Mouse (Mus musculus) kidney, postnatal 0 days (tissue): ENCODE data around the gene Tex2. TPM values are rescaled to one million over a fixed set of nuclear protein-coding genes. Genes with fewer than 3 reads are reported as not detected.

Source experiments
- ATAC-seq: fragments of 200-750 bp; cut with Nextera tagmentation; replicated peaks from 2 replicates; pipeline ENCODE4 v1.8.0; 2017; ENCODE audit warnings: low read depth, moderate number of reproducible peaks, moderate TSS enrichment, moderate library complexity; ENCODE audit not compliant: low FRiP score
- DNase-seq: peaks from one replicate; pipeline ENCODE4 v3.0.0-alpha.2; 2016; ENCODE audit warnings: low spot score
- H3K27ac ChIP-seq: fragments of 300-500 bp; sonication (generic); 2 replicates; pipeline ENCODE4 v1.5.1; 2014; ENCODE audit warnings: mild to moderate bottlenecking
- H3K27me3 ChIP-seq: fragments of 300-500 bp; sonication (generic); 2 replicates; pipeline ENCODE4 v1.6.1; 2014; ENCODE audit warnings: low read length, mixed read lengths; ENCODE audit not compliant: insufficient read depth
- H3K36me3 ChIP-seq: fragments of 300-500 bp; sonication (generic); 2 replicates; pipeline ENCODE4 v1.6.1; 2014; ENCODE audit warnings: low read length, mixed read lengths; ENCODE audit not compliant: insufficient read depth
- H3K4me1 ChIP-seq: fragments of 300-500 bp; sonication (generic); replicated peaks from 2 replicates; pipeline ENCODE4 v1.6.1; 2014; ENCODE audit warnings: antibody characterized with exemption, low read length, mixed read lengths; ENCODE audit not compliant: insufficient read depth
- H3K4me2 ChIP-seq: fragments of 300-500 bp; sonication (generic); 2 replicates; pipeline ENCODE4 v1.6.1; 2014; ENCODE audit warnings: mild to moderate bottlenecking, low read length, moderate library complexity, mixed read lengths
- H3K4me3 ChIP-seq: fragments of 300-500 bp; sonication (generic); replicated peaks from 2 replicates; pipeline ENCODE4 v1.5.1; 2014; ENCODE audit warnings: low read depth, low read length
- H3K9ac ChIP-seq: fragments of 300-500 bp; sonication (generic); 2 replicates; pipeline ENCODE4 v1.6.1; 2014; ENCODE audit warnings: low read depth, low read length
- H3K9me3 ChIP-seq: fragments of 300-500 bp; sonication (generic); replicated peaks from 2 replicates; pipeline ENCODE4 v1.6.1; 2016; ENCODE audit warnings: low read length, inconsistent platforms, mixed read lengths
- CTCF ChIP-seq: IDR thresholded peaks from 2 replicates; pipeline ENCODE4 v1.5.1; 2016; ENCODE audit warnings: antibody characterized with exemption, low read depth, mild to moderate bottlenecking, moderate library complexity
- WGBS: fragments of 180-500 bp; shearing (Covaris S2); extraction: QIAGEN DNeasy Blood & Tissue Kit; methylation state at CpG from one replicate; pipeline ENCODE4 v1.1.7; 2014; 5-methylcytosine and 5-hydroxymethylcytosine counted together
- polyA plus RNA-seq: library from polyadenylated mRNA; unstranded; fragments of >200 nt; fragmentation: Nextera tagmentation; extraction: Ambion mirVana; gene quantifications from 2 replicates; pipeline ENCODE4 v1.2.1, GENCODE M21; 2015

Tex2 gene
- polyA plus RNA-seq, 1 experiment from 2014 or later, result 8.4 TPM

DNA sequence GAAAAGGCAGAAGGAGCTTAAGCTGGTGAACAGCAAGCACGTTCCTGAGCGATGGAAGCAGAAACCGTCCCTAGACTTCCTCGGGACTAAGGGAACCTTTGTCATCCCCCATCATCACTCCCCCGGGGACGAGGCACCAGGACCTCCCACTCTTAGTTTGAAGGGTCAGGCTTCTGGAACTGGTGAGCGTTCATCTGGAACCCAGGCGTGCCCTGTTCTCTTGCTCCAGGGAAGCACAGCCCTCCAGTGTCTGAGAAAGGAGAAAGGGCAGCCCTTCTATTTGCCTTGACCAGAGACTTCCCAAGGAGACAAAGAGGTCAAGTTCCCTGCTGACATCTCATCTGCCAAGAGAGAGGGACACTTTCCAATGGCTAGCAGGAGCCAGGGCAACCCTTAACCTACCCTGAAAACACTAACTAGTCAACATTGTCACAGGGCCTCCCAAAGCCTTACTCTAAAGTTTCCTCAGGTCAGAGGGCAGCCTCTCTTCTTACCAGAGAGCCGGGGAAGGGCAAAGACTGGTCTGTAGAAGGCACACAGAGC lies 80.9 kb downstream of the Tex2 start:
- no peak overlapping the region for H3K27ac ChIP-seq
- ATAC-seq (peak; percentile 43; the same call in 1 of the 2 replicates), DNase-seq (peak; percentile 58)
- no peak overlapping the region for H3K4me2 ChIP-seq
- WGBS, result 39% methylated on average over 9 of the region's 9 CpGs
- H3K36me3 ChIP-seq, result 0 out of 2 replicates have a peak, but pooled peaks cover 5% of the 10 kb centered on the region
- H3K27me3 ChIP-seq, result no peaks in the 10 kb centered on the region
- no peak overlapping the region for H3K4me3 ChIP-seq
- no peaks in the 10 kb centered on the region for H3K9me3 ChIP-seq
- TF ChIP-seq CTCF, result no peak
- peaks cover 4% of the 10 kb centered on the region; the same call in 1 of the 2 replicates for H3K4me1 ChIP-seq
- H3K9ac ChIP-seq, result no peak overlapping the region

DNA sequence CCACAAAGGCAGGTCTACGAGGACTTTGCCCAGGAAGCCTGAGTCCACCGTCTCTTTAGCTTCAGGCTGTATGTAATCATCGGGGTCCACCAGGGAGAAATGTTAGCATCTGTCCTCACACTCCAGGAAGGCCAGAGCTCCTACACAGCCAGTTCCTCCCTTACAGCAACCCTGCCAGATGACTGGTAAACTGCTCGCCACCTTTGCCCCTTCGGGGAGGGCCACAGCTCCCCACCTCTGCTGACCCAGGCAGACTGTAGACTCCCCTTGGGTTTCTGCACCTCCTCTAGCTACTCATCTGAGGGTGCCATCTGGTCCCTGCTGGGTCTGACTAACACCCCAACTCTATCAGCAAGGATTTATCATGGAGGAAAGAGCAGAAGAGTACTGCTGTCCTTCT lies 83.4 kb downstream of the Tex2 start:
- Histone ChIP-seq H3K27ac (no peak overlapping the region), H3K9me3 (no peaks in the 10 kb centered on the region), H3K9ac (0 out of 2 replicates have a peak overlapping the region, but pooled peaks have one; percentile 4), H3K4me2 (no peak overlapping the region), H3K4me3 (no peak overlapping the region), H3K36me3 (0 out of 2 replicates have a peak, but pooled peaks cover 5% of the 10 kb centered on the region), H3K4me1 (no peaks in the 10 kb centered on the region; the same call in 1 of the 2 replicates), H3K27me3 (no peaks in the 10 kb centered on the region)
- DNase-seq, result no peak
- no peak for ATAC-seq
- no peak for TF ChIP-seq CTCF
- WGBS, result 77% methylated on average over 5 of the region's 5 CpGs

DNA sequence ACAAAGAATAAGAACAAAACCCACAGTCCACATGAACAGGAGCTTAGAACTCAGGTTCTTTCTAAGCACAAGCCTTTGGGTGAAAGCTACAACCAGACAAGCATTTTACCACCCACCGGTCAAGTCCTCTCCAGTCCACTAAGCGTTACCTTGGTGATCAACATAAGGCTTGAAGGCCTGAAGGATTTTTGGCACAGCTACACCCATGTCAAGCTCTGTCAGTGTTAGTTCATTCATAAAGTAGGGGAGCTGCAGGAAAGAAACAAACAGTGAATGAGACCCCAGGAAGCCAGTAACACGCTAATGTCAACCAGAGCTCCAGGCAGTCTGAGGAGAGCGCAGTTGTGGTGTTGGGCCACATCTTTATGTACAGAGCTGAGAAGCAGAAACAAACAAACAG lies 84.1 kb downstream of the Tex2 start:
- H3K27me3 ChIP-seq, result no peaks in the 10 kb centered on the region
- H3K4me2 ChIP-seq, result no peak overlapping the region
- no peaks in the 10 kb centered on the region for H3K9me3 ChIP-seq
- no peak overlapping the region for H3K9ac ChIP-seq
- H3K27ac ChIP-seq, result no peak overlapping the region
- ATAC-seq (no peak), DNase-seq (no peak)
- H3K4me3 ChIP-seq, result no peak overlapping the region
- 0 out of 2 replicates have a peak, but pooled peaks cover 5% of the 10 kb centered on the region for H3K36me3 ChIP-seq
- H3K4me1 ChIP-seq, result no peaks in the 10 kb centered on the region; the same call in 1 of the 2 replicates
- no peak for TF ChIP-seq CTCF
- WGBS, result 75% methylated on average over 4 of the region's 4 CpGs

DNA sequence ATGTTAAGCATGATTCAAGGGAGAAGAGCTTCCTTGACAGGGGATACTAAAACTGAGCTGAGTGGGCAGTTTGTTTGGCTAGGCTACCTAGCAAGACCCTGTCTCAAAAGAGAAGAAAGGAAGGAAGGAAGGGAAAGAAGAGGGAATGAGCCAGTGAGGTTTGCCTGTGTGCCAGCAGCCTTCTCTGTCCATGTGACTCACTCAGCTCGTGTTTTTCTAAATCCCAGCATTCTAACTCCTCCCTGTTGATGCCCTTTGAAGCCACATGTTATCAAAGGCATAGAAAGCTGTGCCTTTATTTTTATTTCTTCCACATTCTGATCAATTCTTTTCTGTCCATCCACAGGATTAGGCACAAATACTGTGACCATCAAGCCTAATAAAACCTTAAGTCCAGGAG lies 85.3 kb downstream of the Tex2 start:
- WGBS, result 19% methylated on average over 1 of the region's 1 CpGs
- H3K9me3 ChIP-seq, result no peaks in the 10 kb centered on the region
- TF ChIP-seq CTCF, result no peak
- no peaks in the 10 kb centered on the region for H3K4me1 ChIP-seq
- 0 out of 2 replicates have a peak, but pooled peaks cover 5% of the 10 kb centered on the region for H3K36me3 ChIP-seq
- DNase-seq (no peak), ATAC-seq (no peak)
- H3K27ac ChIP-seq, result no peak overlapping the region
- H3K4me3 ChIP-seq, result no peak overlapping the region
- no peak overlapping the region for H3K4me2 ChIP-seq
- no peak overlapping the region for H3K9ac ChIP-seq
- H3K27me3 ChIP-seq, result no peaks in the 10 kb centered on the region

DNA sequence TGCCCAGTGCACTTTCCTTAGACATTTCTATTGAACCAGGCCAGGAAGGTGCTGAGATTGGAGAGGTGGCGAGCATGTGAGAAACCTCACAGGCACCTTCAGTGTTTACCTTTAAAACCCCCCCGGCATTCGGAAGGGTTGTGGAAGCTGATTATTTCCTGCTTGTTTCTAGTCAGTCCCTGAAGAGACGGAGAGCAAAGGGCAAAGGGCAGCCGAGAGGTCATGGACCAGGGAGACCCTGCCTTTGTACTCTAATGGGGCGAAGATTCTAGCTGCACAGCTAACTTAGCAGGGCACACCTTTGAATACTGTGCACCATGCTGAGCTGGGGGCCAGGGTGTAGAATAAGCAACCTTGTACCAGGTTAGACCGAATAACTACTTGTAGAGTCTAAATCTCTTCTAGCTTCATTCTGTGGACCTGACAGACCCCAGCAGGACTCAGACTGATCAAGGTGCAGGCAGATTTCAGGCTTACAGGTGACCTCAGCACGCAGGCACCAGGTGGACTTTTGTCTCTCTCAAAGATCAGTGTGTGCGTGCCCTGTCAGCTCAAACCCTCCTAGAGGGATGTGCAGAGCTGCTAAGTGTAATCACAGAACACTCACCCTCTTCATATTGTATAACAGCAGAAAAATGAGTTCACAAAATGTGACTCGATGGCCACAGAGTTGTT lies 85.9 kb downstream of the Tex2 start:
- Histone ChIP-seq H3K36me3 (0 out of 2 replicates have a peak, but pooled peaks cover 5% of the 10 kb centered on the region), H3K27ac (no peak overlapping the region; the same call in 1 of the 2 replicates), H3K4me3 (no peak overlapping the region), H3K4me2 (no peak overlapping the region), H3K9me3 (no peaks in the 10 kb centered on the region), H3K27me3 (no peaks in the 10 kb centered on the region), H3K4me1 (no peaks in the 10 kb centered on the region), H3K9ac (no peak overlapping the region)
- ATAC-seq, result no peak
- no peak for DNase-seq
- no peak for TF ChIP-seq CTCF
- 56% methylated on average over 10 of the region's 10 CpGs for WGBS

DNA sequence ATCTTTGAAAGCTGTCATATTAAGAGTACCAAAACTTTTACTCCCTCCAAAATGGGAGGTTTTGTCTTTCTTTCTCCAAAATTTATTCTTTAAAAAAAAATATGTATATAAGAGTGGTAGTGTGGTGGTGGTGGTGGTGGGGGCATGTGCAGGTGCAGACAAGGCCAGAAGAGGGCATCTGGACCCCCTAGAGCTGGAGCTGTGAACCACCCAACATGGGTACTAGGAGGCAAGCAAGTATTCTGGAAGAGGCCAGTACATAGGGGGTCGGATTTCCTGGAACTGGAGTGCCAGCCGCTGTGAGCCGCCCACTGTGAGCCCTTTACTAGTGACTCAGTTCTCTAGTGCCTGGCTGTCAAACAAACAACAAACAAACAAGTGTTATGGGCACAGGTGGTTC lies 90.7 kb downstream of the Tex2 start:
- Histone ChIP-seq H3K9me3 (no peaks in the 10 kb centered on the region), H3K4me2 (no peak overlapping the region), H3K4me3 (no peak overlapping the region), H3K4me1 (no peaks in the 10 kb centered on the region), H3K36me3 (0 out of 2 replicates have a peak, but pooled peaks cover 1% of the 10 kb centered on the region), H3K9ac (no peak overlapping the region), H3K27me3 (no peaks in the 10 kb centered on the region), H3K27ac (no peak overlapping the region)
- peak; percentile 44 for TF ChIP-seq CTCF
- ATAC-seq, result no peak
- peak; percentile 40 for DNase-seq
- 37% methylated on average over 3 of the region's 3 CpGs for WGBS
